Mouse (Mus musculus) testis, adult 2 months (tissue): Measurements from ENCODE around the gene Pdpk1. TPM values are rescaled to one million over a fixed set of nuclear protein-coding genes. Genes with fewer than 3 reads are reported as not detected.

ENCODE experiments used
- H3K27ac ChIP-seq: fragments of 200-500 bp; 2 replicates; pipeline ENCODE4 v1.5.1; 2012; ENCODE audit warnings: low read depth, low read length; ENCODE audit not compliant: control insufficient read depth, insufficient read depth
- H3K27me3 ChIP-seq: fragments of 200-500 bp; 2 replicates; pipeline ENCODE4 v1.6.1; 2012; ENCODE audit warnings: mild to moderate bottlenecking, low read length, moderate library complexity; ENCODE audit not compliant: control insufficient read depth, insufficient read depth
- H3K36me3 ChIP-seq: fragments of 200-500 bp; 2 replicates; pipeline ENCODE4 v1.6.1; 2012; ENCODE audit warnings: mild to moderate bottlenecking, low read length; ENCODE audit not compliant: control insufficient read depth, insufficient read depth
- H3K4me1 ChIP-seq: fragments of 200-500 bp; 2 replicates; pipeline ENCODE4 v1.6.1; 2012; ENCODE audit warnings: low read length; ENCODE audit not compliant: control insufficient read depth, insufficient read depth
- H3K4me3 ChIP-seq: fragments of 200-500 bp; 2 replicates; pipeline ENCODE4 v1.5.1; 2012; ENCODE audit warnings: low read depth, mild to moderate bottlenecking, low read length, moderate library complexity, mixed read lengths; ENCODE audit not compliant: control insufficient read depth
- CTCF ChIP-seq: fragments of 200-500 bp; IDR thresholded peaks from 2 replicates; pipeline ENCODE4 v1.5.1; 2012; ENCODE audit warnings: low read depth, mild to moderate bottlenecking, inconsistent platforms, low read length, moderate library complexity; ENCODE audit not compliant: control insufficient read depth, insufficient read depth, insufficient replicate concordance
- POLR2A ChIP-seq: fragments of 200-500 bp; IDR thresholded peaks from 2 replicates; pipeline ENCODE4 v1.6.1; 2012; ENCODE audit warnings: low read depth, mild to moderate bottlenecking, inconsistent platforms, low read length, moderate library complexity; ENCODE audit not compliant: control insufficient read depth
- polyA plus RNA-seq: library from polyadenylated mRNA; depleted of rRNA; stranded (reverse); fragments of >200 nt; gene quantifications from 2 replicates; pipeline ENCODE4 v1.2.3, GENCODE M21; 2012

Pdpk1 gene
- polyA plus RNA-seq, 1 experiment: 486 TPM

DNA sequence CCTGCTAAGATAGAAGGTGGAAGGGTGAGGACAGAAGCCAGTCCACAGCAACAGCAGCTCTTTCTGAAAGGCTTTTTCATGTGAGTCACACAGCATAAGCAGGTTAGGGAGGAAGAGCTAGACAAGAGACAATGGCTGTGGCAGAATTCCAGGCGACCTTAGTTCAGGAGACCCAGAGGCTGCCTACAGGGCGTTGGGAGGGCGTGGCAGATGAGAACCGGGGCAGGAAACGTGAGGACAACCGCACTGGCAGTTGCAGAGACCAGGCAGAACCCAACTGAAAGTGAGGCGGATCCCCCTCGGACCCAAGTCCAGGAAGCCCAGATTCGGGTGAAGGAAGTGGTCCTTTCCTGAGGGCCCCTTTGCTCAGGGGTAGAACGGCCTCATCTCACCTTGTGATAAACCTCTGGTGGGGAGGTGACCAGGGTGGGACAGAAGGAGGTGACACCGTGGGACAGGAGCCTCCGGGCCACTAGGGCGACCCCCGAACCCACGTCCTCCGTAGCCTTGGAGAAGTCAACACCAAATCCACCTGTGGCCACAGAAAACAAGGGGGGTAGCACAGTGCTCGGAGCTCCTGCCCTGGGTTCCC is 12.0 kb upstream of the Pdpk1 start:
- Histone ChIP-seq H3K36me3 (no peaks in the 10 kb centered on the region; the same call in 1 of the 2 replicates), H3K27ac (peak overlapping the region; percentile 96), H3K4me3 (peak overlapping the region; percentile 93), H3K4me1 (peaks cover 11% of the 10 kb centered on the region), H3K27me3 (no peaks in the 10 kb centered on the region)
- TF ChIP-seq POLR2A (no peak), CTCF (no peak)

DNA sequence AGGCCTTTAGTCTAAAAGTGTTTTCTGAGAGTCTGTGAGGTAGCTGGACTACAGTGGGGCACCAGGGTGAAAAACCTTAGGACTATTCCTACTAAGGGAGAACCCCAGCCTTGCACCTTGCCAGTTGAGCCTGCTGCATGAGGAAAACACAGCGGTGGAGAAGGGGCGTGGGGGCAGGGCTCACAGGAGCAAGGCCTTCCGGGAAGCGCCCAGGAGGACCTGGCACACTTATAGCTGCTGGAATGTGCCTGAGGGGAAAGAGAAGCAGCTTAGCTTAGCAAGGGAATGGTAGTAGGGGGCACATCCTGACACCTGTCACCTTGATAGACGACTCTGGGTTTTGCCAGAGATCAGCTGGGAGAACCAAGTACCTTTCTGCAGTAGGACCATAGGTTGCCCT is 10.7 kb upstream of the Pdpk1 start:
- Histone ChIP-seq H3K4me3 (no peak overlapping the region), H3K4me1 (peaks cover 11% of the 10 kb centered on the region), H3K27ac (no peak overlapping the region), H3K27me3 (no peaks in the 10 kb centered on the region), H3K36me3 (no peaks in the 10 kb centered on the region; the same call in 1 of the 2 replicates)
- TF ChIP-seq CTCF (no peak), POLR2A (no peak)

DNA sequence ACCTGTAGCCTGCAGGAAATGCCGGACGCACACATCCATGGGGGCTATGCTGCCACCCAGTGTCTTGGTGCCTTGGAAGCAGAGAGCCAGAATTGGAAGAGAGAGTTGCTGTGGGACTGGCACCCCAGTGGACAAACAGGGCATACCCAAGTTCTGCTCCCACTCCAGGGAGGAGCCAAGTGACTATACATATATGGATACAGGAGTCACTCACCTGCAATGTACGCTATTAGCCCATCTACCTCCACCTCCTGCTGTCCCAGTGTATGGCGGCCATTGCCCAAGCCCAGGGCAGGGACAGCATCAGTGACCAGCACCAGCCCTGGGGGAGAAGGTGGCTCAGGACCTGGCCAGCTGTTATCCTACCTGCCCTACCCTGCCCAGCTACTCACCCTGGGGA is 6.8 kb upstream of the Pdpk1 start:
- Histone ChIP-seq H3K4me1 (peaks cover 4% of the 10 kb centered on the region), H3K36me3 (no peaks in the 10 kb centered on the region), H3K27me3 (no peaks in the 10 kb centered on the region), H3K27ac (no peak overlapping the region), H3K4me3 (no peak overlapping the region)
- TF ChIP-seq POLR2A (no peak), CTCF (no peak)

DNA sequence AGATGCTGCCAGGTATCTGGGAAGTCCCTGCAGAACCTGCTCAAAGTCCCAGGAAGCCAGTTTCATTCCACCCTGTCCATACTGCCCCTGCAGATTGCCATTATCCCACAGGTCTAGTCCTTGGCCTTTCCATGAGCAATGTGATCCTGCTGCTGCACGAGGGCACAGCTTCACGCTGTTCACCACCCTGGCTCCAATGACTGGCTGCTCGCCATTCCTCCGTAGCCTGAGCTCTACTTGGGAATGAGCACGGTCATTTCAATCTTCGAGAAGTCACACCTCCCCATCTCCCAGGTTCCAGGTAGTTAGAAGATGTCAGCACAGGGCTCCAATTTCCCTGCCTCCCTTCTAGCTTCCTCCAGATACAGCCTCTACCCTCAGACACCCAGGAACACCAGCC is 6.4 kb upstream of the Pdpk1 start:
- Histone ChIP-seq H3K36me3 (no peaks in the 10 kb centered on the region), H3K27ac (no peak overlapping the region), H3K27me3 (no peaks in the 10 kb centered on the region), H3K4me1 (peaks cover 6% of the 10 kb centered on the region), H3K4me3 (no peak overlapping the region)
- TF ChIP-seq POLR2A (no peak), CTCF (no peak)

DNA sequence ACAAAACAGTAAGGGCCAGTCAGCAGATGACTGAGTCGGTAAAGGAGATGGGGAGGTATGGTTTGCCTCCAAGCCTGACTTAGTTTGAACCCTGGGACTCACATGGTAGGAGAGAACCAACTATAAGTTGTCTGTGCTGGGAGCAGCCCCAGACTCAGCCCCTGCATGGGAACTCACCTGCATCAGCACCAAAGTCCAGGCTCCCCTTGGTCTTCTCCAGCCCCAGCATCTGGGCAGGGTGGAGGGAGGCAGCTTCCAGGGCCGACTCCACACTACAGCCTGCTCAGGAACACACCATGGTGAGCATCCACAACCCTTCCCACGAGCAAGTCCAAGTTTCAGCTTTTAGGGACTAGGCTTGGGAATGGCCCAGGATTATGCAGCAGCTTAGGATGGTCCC is 5.7 kb upstream of the Pdpk1 start:
- Histone ChIP-seq H3K36me3 (no peaks in the 10 kb centered on the region; the same call in 1 of the 2 replicates), H3K4me1 (peaks cover 8% of the 10 kb centered on the region), H3K4me3 (no peak overlapping the region), H3K27me3 (no peaks in the 10 kb centered on the region), H3K27ac (no peak overlapping the region)
- TF ChIP-seq POLR2A: no peak
- TF ChIP-seq CTCF: no peak

DNA sequence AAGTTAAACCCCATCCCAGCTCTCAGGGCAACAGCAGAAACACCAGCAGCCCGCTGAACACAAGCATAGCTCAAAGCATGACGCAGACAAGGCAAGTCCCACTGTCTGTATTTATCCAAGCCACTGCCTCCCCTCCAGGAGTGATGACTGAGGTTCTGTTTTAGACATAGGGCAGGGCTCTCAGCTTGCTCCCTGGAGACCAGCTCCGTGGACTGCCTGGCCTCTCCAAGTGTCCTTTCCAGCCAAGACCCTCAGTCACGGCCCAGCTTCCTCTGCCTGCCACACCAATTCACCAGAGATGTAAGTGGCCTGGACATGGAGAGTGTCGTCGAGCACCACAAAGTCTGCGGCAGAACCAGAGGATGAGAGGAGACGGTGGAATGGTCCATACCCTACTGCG is 5.0 kb upstream of the Pdpk1 start:
- Histone ChIP-seq H3K36me3 (no peaks in the 10 kb centered on the region; the same call in 1 of the 2 replicates), H3K27ac (no peak overlapping the region), H3K27me3 (no peaks in the 10 kb centered on the region), H3K4me3 (no peak overlapping the region), H3K4me1 (peaks cover 10% of the 10 kb centered on the region)
- TF ChIP-seq CTCF (no peak), POLR2A (no peak)

DNA sequence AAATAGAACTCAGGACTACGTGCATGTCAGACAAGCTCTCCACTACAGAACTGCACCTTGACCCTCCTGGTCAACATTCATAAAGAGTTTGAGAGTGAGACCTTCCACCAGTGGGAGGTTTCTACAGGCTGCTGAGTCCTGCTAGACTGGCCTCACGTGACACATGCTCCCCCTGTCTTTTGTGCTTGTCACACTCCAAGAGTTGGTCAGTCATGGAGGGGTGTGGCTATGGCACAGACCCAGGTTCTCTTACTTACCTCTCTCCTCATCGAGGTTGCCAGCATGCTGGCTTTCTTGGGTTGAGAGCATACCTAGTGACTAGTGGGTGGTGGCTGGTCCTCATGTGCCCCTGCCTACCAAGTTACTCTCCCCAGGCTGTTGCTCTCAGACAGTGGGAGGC is 3.7 kb upstream of the Pdpk1 start:
- Histone ChIP-seq H3K27me3 (no peaks in the 10 kb centered on the region), H3K4me3 (no peak overlapping the region), H3K27ac (no peak overlapping the region)

More for the DNA sequence above, 3.7 kb upstream of the Pdpk1 start:
- TF ChIP-seq CTCF (no peak), POLR2A (no peak)
- H3K4me1 ChIP-seq: peaks cover 10% of the 10 kb centered on the region
- H3K36me3 ChIP-seq: no peaks in the 10 kb centered on the region; the same call in 1 of the 2 replicates
